Mouse (Mus musculus) kidney, adult 2 months (tissue): Measurements from ENCODE around the gene Atp2c2.

Experiments used
- CTCF ChIP-seq: fragments of 200-500 bp; conservative IDR thresholded peaks from 2 replicates; pipeline ENCODE4 v1.5.1; 2011; ENCODE audit warnings: low read depth, mild to moderate bottlenecking, control low read depth, low read length, moderate library complexity, mixed read lengths; ENCODE audit not compliant: insufficient read depth, insufficient read length
- POLR2A ChIP-seq: fragments of 200-500 bp; IDR thresholded peaks from one replicate; pipeline ENCODE4 v1.6.1; 2011; ENCODE audit warnings: low read depth, low read length, control low read depth

GRCm38 (mm10) chr8:119801168-119801567, 101.4 kb downstream of the Atp2c2 start:
- no peak for TF ChIP-seq POLR2A
- no peak for TF ChIP-seq CTCF
